Mouse (Mus musculus) ES-E14 (cell line): Measurements from ENCODE around the gene Abcg8. TPM values are rescaled to one million over a fixed set of nuclear protein-coding genes. Genes with fewer than 3 reads are reported as not detected.

ENCODE experiments used
- DNase-seq: peaks from one replicate; pipeline ENCODE4 v3.0.0-alpha.2; 2013; ENCODE audit warnings: low read depth, low spot score
- H3K27ac ChIP-seq: 2 replicates; pipeline ENCODE4 v1.5.1; 2012; ENCODE audit warnings: low read depth, mild to moderate bottlenecking, low read length, moderate library complexity, mixed read lengths; ENCODE audit not compliant: poor library complexity, insufficient read depth, severe bottlenecking
- H3K36me3 ChIP-seq: 2 replicates; pipeline ENCODE4 v1.6.1; 2012; ENCODE audit warnings: mild to moderate bottlenecking, low read length, moderate library complexity, mixed read lengths; ENCODE audit not compliant: control insufficient read depth, poor library complexity, insufficient read depth, severe bottlenecking
- H3K4me1 ChIP-seq, 2 experiments: fragments of 150-350 bp in 1 of 2; sonication (generic) in 1 of 2; 2 replicates each; pipeline ENCODE4 v1.6.1; 2012; ENCODE audit warnings: low read length in 2 of 2, mild to moderate bottlenecking in 1 of 2, mixed read lengths in 1 of 2; ENCODE audit not compliant: control insufficient read depth in 2 of 2, insufficient read depth in 2 of 2, poor library complexity in 1 of 2
- H3K4me3 ChIP-seq, 2 experiments: fragments of 150-350 bp in 1 of 2; sonication (generic) in 1 of 2; 2 replicates each; pipeline ENCODE4 v1.5.1; 2012; ENCODE audit warnings: low read length in 2 of 2, low read depth in 1 of 2, mild to moderate bottlenecking in 1 of 2, mixed read lengths in 1 of 2; ENCODE audit not compliant: insufficient read depth in 1 of 2, poor library complexity in 1 of 2, severe bottlenecking in 1 of 2
- H3K9ac ChIP-seq: 2 replicates; pipeline ENCODE4 v1.6.1; 2012; ENCODE audit warnings: low read depth, mild to moderate bottlenecking, low read length, mixed read lengths; ENCODE audit not compliant: poor library complexity, insufficient read depth, severe bottlenecking
- H3K9me3 ChIP-seq: fragments of 150-350 bp; sonication (generic); 2 replicates; pipeline ENCODE4 v1.6.1; 2012; ENCODE audit warnings: low read depth, mild to moderate bottlenecking, low read length; ENCODE audit not compliant: control insufficient read depth, insufficient read depth
- CHD2 ChIP-seq: IDR thresholded peaks from 2 replicates; pipeline ENCODE4 v1.6.1; 2014; ENCODE audit warnings: mild to moderate bottlenecking, low read depth, low read length, inconsistent platforms
- HCFC1 ChIP-seq: IDR thresholded peaks from 2 replicates; pipeline ENCODE4 v1.6.1; 2012; ENCODE audit warnings: low read length, inconsistent platforms, borderline replicate concordance; ENCODE audit not compliant: insufficient read depth
- MAFK ChIP-seq: IDR thresholded peaks from 2 replicates; pipeline ENCODE4 v1.6.1; 2014; ENCODE audit warnings: mild to moderate bottlenecking, low read depth, low read length, inconsistent platforms; ENCODE audit not compliant: insufficient read depth
- ZC3H11A ChIP-seq: IDR thresholded peaks from 2 replicates; pipeline ENCODE4 v1.6.1; 2012; ENCODE audit warnings: low read depth, mild to moderate bottlenecking, inconsistent platforms, low read length, borderline replicate concordance
- ZNF384 ChIP-seq: IDR thresholded peaks from 2 replicates; pipeline ENCODE4 v1.6.1; 2012; ENCODE audit warnings: low read depth, low read length, inconsistent platforms
- in situ Hi-C, 2 experiments: fragments of 600-800 bp; cut with MboI; formaldehyde crosslinking; loops; one replicate each; pipeline ENCODE4 v1.15.1; 2025; ENCODE audit warnings: low sequenced_read_pairs in 2 of 2, inconsistent platforms in 1 of 2; ENCODE audit not compliant: unreplicated experiment in 2 of 2
- total RNA-seq: library from RNA; depleted of rRNA; stranded (reverse); fragments of 300-350 nt; gene quantifications from 2 replicates; pipeline ENCODE4 v1.2.3, GENCODE M21; 2012

The Abcg8 gene
- total RNA-seq, 1 experiment, result 0.09 TPM

DNA sequence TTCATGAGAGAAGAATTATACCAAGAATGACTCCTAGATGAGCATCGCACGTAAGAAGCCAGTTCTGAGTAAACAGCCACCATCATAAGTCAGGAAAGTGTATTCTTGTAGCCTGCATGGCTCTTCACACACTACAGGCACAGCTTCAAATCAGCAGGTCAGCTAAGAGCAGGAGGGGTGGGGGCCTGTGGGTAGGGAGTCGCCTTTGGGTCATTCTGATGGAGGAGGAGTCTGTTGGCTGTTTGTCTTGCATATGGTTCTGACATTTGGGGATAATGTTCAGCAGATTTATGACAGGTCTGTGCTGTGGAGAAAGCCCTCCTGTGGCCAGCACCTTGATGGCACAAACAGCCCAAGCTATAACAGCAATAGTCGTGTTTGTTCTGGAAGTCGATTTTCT is 19.9 kb upstream of the Abcg8 start:
- TF ChIP-seq CHD2, result no peak
- no peak for TF ChIP-seq MAFK
- no peak for TF ChIP-seq HCFC1
- no peak for TF ChIP-seq ZC3H11A
- no peak for TF ChIP-seq ZNF384
- Histone ChIP-seq H3K4me1 (peaks cover 0 to 2% of the 10 kb centered on the region in 2 experiments; a peak in 1 of 4 replicates), H3K9ac (no peak overlapping the region), H3K9me3 (no peaks in the 10 kb centered on the region), H3K4me3 (no peak overlapping the region), H3K36me3 (no peaks in the 10 kb centered on the region), H3K27ac (no peak overlapping the region)
- in situ Hi-C loops, result no loop called here
- no peak for DNase-seq

DNA sequence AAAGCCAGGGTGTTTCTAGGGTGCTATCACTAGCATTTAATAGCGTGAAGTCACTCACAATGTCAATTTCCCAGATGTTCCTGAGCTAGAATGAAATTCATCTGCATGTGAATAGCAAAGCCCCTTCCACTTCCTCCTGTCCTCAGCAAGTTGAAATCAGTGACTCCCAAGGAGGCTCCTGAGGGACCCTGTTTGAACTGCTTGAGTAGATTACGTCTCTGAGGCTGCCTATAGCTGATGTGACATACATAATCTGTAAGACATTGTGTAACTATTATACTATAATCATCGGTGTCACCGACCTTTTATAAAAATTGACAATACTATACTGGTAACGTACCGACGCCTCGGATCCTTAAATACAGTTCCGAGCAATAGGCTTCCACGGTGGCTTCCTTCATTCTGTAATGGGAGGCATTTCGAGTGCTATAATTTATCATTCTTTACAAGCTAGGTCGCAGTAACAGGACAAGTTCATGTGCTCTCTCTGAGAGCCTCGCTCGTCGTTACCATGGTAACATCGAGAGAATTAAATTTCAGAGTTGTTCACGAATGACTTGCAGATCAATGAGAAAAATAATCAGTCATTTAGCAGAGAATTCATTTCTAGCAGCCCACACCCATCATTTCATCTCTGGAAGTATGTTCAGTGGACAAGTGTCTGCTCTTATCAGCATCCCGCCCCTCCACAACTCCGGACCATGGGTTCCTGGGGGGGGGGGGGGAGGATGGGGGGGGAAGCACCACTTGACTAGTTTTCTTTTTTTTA is 19.3 kb upstream of the Abcg8 start:
- Histone ChIP-seq H3K9me3 (no peaks in the 10 kb centered on the region), H3K4me1 (peaks cover 0 to 2% of the 10 kb centered on the region in 2 experiments; a peak in 1 of 4 replicates), H3K27ac (no peak overlapping the region), H3K36me3 (no peaks in the 10 kb centered on the region), H3K4me3 (no peak overlapping the region), H3K9ac (no peak overlapping the region)
- TF ChIP-seq CHD2 (no peak), MAFK (no peak), HCFC1 (no peak), ZC3H11A (no peak), ZNF384 (no peak)
- DNase-seq, result no peak
- in situ Hi-C loops, result no loop called here

DNA sequence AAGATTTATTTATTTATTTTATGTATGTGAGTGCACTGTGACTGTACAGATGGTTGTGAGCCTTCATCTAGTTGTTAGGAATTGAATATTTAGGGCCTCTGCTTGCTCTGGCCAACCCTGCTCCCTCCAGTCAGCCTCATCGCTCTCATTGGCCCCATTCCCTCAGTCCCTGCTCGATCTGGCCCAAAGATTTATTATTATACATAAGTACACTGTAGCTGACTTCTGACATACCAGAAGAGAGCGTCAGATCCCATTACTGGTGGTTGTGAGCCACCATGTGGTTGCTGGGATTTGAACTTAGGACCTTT is 18.7 kb upstream of the Abcg8 start:
- H3K36me3 ChIP-seq, result no peaks in the 10 kb centered on the region
- TF ChIP-seq HCFC1 (no peak), MAFK (no peak), ZNF384 (no peak), CHD2 (no peak), ZC3H11A (no peak)
- DNase-seq, result no peak
- no peak overlapping the region for H3K27ac ChIP-seq
- no peak overlapping the region for H3K4me3 ChIP-seq
- H3K9ac ChIP-seq, result no peak overlapping the region
- H3K9me3 ChIP-seq, result no peaks in the 10 kb centered on the region
- peaks cover 0 to 2% of the 10 kb centered on the region in 2 experiments; a peak in 1 of 4 replicates for H3K4me1 ChIP-seq
- in situ Hi-C loops, result no loop called here

DNA sequence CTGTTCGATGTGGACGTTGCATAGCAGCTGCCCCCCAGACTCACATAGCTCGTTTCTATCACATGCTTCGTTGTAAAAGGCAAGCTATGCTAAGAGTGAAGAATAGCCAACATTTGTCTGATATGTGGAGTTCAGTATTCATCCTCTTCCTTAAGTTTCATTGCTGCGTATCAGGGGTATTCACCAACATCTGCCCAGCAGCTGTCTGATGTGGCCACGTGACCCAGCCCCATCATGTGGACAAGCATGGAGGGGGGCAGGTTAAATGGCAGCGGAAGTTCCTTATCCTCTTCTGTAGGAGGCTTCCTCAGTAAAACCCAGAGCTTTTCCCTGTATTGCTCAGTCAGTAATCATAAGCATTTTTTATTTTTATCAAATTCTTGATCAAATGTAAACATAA is 18.3 kb upstream of the Abcg8 start:
- Histone ChIP-seq H3K4me1 (peaks cover 0 to 2% of the 10 kb centered on the region in 2 experiments; a peak in 1 of 4 replicates), H3K4me3 (no peak overlapping the region), H3K36me3 (no peaks in the 10 kb centered on the region), H3K9ac (no peak overlapping the region), H3K9me3 (no peaks in the 10 kb centered on the region), H3K27ac (no peak overlapping the region)
- no peak for TF ChIP-seq HCFC1
- in situ Hi-C loops, result no loop called here
- no peak for DNase-seq

DNA sequence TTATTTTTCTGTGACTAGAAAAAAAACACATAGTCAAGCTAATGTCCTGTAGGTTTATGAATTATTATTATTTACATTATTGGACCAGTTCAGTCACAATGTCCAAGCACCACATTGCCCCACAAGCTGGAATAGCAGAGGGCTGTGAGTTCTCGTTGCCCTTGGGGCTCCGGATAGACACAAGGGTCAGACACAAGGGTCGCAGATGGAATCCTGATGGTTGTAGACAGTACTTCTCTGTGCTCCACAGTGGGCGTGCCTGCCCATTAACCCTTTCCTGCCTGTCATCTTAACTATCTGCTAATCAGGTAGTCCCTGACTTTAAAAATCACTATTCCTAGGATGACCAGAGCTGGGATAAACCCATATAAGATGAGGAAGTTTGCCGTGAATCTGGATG is 17.9 kb upstream of the Abcg8 start:
- Histone ChIP-seq H3K4me1 (peaks cover 0 to 2% of the 10 kb centered on the region in 2 experiments; a peak in 1 of 4 replicates), H3K4me3 (no peak overlapping the region), H3K9ac (no peak overlapping the region), H3K36me3 (no peaks in the 10 kb centered on the region), H3K9me3 (no peaks in the 10 kb centered on the region), H3K27ac (no peak overlapping the region)
- in situ Hi-C loops, result no loop called here
- TF ChIP-seq ZC3H11A (no peak), HCFC1 (no peak), ZNF384 (no peak), MAFK (no peak), CHD2 (no peak)
- no peak for DNase-seq
